Mouse (Mus musculus) myocyte (in vitro differentiated cells): Measurements from ENCODE around the gene Asb5.

Experiments
- CEBPB ChIP-seq: IDR thresholded peaks from 2 replicates; pipeline ENCODE4 v1.6.1; 2011; ENCODE audit warnings: mild to moderate bottlenecking, moderate library complexity; ENCODE audit not compliant: poor library complexity, insufficient read depth, severe bottlenecking
- E2F4 ChIP-seq: IDR thresholded peaks from one replicate; pipeline ENCODE4 v1.6.1; 2011; ENCODE audit warnings: mild to moderate bottlenecking, control low read depth, moderate library complexity; ENCODE audit not compliant: insufficient read depth
- MAX ChIP-seq: IDR thresholded peaks from one replicate; pipeline ENCODE4 v1.6.1; 2011; ENCODE audit warnings: low read depth, mild to moderate bottlenecking, control low read depth
- MYOD1 ChIP-seq, 3 experiments: IDR thresholded peaks; one replicate each; pipeline ENCODE4 v1.6.1; 2011; ENCODE audit warnings: control low read depth in 2 of 3, low read depth in 2 of 3, mild to moderate bottlenecking in 2 of 3, moderate library complexity in 1 of 3; ENCODE audit not compliant: insufficient read length in 2 of 3, control insufficient read depth in 1 of 3
- MYOG ChIP-seq, 3 experiments: IDR thresholded peaks; one replicate each; pipeline ENCODE4 v1.6.1; 2011; ENCODE audit warnings: control low read depth in 2 of 3, low read depth in 2 of 3, mild to moderate bottlenecking in 2 of 3; ENCODE audit not compliant: insufficient read length in 2 of 3, control insufficient read depth in 1 of 3, insufficient read depth in 1 of 3
- POLR2A ChIP-seq: IDR thresholded peaks from one replicate; pipeline ENCODE4 v1.6.1; 2011; ENCODE audit warnings: low read depth, mild to moderate bottlenecking, control low read depth, moderate library complexity; ENCODE audit not compliant: insufficient read length
- POLR2AphosphoS2 ChIP-seq: IDR thresholded peaks from one replicate; pipeline ENCODE4 v1.6.1; 2011; ENCODE audit warnings: low read depth, control low read depth; ENCODE audit not compliant: insufficient read length
- REST ChIP-seq: IDR thresholded peaks from one replicate; pipeline ENCODE4 v1.6.1; 2011; ENCODE audit warnings: mild to moderate bottlenecking, control low read depth, moderate library complexity; ENCODE audit not compliant: insufficient read depth, insufficient read length
- SRF ChIP-seq: IDR thresholded peaks from one replicate; pipeline ENCODE4 v1.6.1; 2011; ENCODE audit warnings: low read depth; ENCODE audit not compliant: control insufficient read depth, insufficient read length
- TCF12 ChIP-seq: IDR thresholded peaks from one replicate; pipeline ENCODE4 v1.6.1; 2011; ENCODE audit warnings: mild to moderate bottlenecking, control low read depth; ENCODE audit not compliant: poor library complexity, insufficient read depth, severe bottlenecking
- TCF3 ChIP-seq: IDR thresholded peaks from one replicate; pipeline ENCODE4 v1.6.1; 2011; ENCODE audit warnings: low read depth, control low read depth; ENCODE audit not compliant: insufficient read length
- USF1 ChIP-seq: IDR thresholded peaks from one replicate; pipeline ENCODE4 v1.6.1; 2011; ENCODE audit warnings: low read depth, mild to moderate bottlenecking, control low read depth, moderate library complexity

DNA sequence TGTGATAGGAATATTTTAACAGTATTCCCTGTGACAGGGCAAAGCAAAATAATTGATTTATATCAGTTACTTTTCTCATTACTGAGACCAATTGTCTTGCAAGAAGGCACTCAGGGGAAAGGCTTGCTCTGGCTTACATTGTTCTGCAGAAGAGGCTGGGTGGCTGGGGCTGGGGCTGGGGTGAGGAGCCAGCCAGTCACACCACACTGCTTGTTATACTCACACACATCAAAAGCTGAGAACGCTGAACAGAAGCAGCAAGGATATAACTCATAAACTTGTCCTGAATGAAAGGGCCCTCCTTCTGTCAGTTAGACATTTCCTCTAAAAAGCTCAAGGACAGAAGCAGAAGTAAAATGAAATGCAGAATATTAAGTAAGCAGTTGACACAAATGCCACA is 53.5 kb downstream of the Asb5 start:
- TF ChIP-seq TCF12 (no peak), POLR2AphosphoS2 (no peak), MAX (no peak), POLR2A (no peak), MYOD1 (IDR thresholded peaks at IDR 0.05; ENCODE audit: control insufficient read depth in 1 of 3, insufficient read length in 2 of 3, low read depth in 2 of 3) (no peak), USF1 (no peak), MYOG (IDR thresholded peaks at IDR 0.05; ENCODE audit: control insufficient read depth in 1 of 3, insufficient read depth in 1 of 3, insufficient read length in 2 of 3, low read depth in 2 of 3) (no peak), E2F4 (no peak), REST (no peak), CEBPB (no peak), TCF3 (no peak), SRF (no peak)
